Comparison of ENCODE assay signal across 21 mouse cellular contexts in the genomic region with DNA sequence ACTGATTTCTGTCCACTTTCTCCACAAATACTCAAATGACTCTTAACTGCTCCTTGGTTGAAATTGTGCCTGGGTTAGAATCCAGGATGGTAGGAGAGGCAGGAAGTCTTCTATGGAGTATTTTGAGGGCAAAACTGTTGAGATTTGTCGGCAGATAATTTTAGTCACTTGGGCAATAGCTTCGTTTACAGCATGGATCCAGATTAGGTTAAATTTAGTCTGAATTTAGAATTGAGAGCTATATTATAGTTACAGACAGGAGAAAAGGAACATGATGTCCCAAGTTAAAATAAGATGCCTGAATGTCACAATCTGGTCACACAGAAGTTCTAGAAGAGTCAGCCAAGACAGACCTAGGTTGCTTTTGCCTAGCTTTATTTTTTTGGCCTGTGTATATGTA.
DNase-seq lines count a peak whose midpoint lies in the region; TF ChIP-seq lines count a peak whose summit lies in the region.
"Had no signal": no experiment of that assay in that cellular context is flagged by ENCODE, and none has a peak within 500 bp of the region (broad histone marks: within the 10 kb centered on the region; RNA-seq: fewer than 3 reads in every experiment).

No protein-coding gene starts in this region.

- H3K27ac ChIP-seq in left cerebral cortex, adult 2 months = peak overlapping the region; percentile 68
- H3K27ac ChIP-seq: embryonic facial prominence, embryonic 10.5 days; embryonic facial prominence, embryonic 12.5 days; forebrain, embryonic 13.5 days; forebrain, embryonic 15.5 days had no signal

- H3K4me3 ChIP-seq in left cerebral cortex, adult 2 months = no peak overlapping the region
- H3K4me3 ChIP-seq: embryonic facial prominence, embryonic 10.5 days; embryonic facial prominence, embryonic 12.5 days; forebrain, embryonic 13.5 days; forebrain, embryonic 15.5 days had no signal

- DNase-seq in heart, adult 11 months = peak; percentile 8
- DNase-seq in heart, adult 18-20 months = no peak
- no peak for DNase-seq in left cerebral cortex, adult 2 months (ENCODE audit: extremely low spot score in 1 of 2, low spot score in 2 of 2)
- DNase-seq in left cerebral cortex, postnatal 36 days (ENCODE audit: low spot score in 2 of 2) = no peak
- peak; percentile 52 for DNase-seq in brain, adult 2 months (ENCODE audit: low read depth, low spot score)
- DNase-seq in thymus, adult 18-20 months = no peak
- DNase-seq: adrenal gland, adult 8-10 months; adrenal gland, postnatal 14 days; adrenal gland, postnatal 36 days; B cell, adult 2 months; cerebellum, adult 11 months; cerebellum, adult 18-20 months; cerebellum, adult 8-10 months; cerebellum, adult 9-11 months; cerebellum, postnatal 14 days; cerebellum, postnatal 36 days; forebrain, postnatal 0 days had no signal

- intact Hi-C loops in left cerebral cortex, adult 2 months (cut with DNase I) = loop anchor here (5.0 kb wide), 2 partner anchors 66 to 196 kb away; no protein-coding TSS in a partner anchor
- intact Hi-C loops in left cerebral cortex, postnatal 36 days (cut with DNase I) = no loop called here

- no peak for TF ChIP-seq CTCF in left cerebral cortex, adult 2 months (IDR thresholded peaks at IDR 0.05)

Comparison
In these comparisons a context has a peak if more than half of its experiments do, and no peak if none do; other contexts are left out.
1. DNase-seq: peak in heart, adult 11 months (single experiment) and brain, adult 2 months (single experiment); none in heart, adult 18-20 months (0 of 2), left cerebral cortex, adult 2 months (0 of 2), left cerebral cortex, postnatal 36 days (0 of 2) and thymus, adult 18-20 months (0 of 2).